Mouse (Mus musculus) embryonic fibroblast, embryonic 13.5 days (primary cell): Measurements from ENCODE around the gene 3110070M22Rik.

Source experiments
- CTCF ChIP-seq: IDR thresholded peaks from 2 replicates; pipeline ENCODE4 v1.5.1; 2011; ENCODE audit warnings: mild to moderate bottlenecking, control low read depth, low read length, moderate library complexity, borderline replicate concordance; ENCODE audit not compliant: insufficient read depth
- POLR2A ChIP-seq: IDR thresholded peaks from 2 replicates; pipeline ENCODE4 v1.6.1; 2011; ENCODE audit warnings: low read depth, mild to moderate bottlenecking, control low read depth, low read length, moderate library complexity

GRCm38 (mm10) chr13:119461900-119462595, 26.1 kb downstream of the 3110070M22Rik start:
- no peak for TF ChIP-seq CTCF
- no peak for TF ChIP-seq POLR2A
